Mouse (Mus musculus) embryonic fibroblast, embryonic 13.5 days (primary cell): Measurements from ENCODE around the gene Cstf3.

ENCODE experiments used
- CTCF ChIP-seq: IDR thresholded peaks from 2 replicates; pipeline ENCODE4 v1.5.1; 2011; ENCODE audit warnings: mild to moderate bottlenecking, control low read depth, low read length, moderate library complexity, borderline replicate concordance; ENCODE audit not compliant: insufficient read depth
- POLR2A ChIP-seq: IDR thresholded peaks from 2 replicates; pipeline ENCODE4 v1.6.1; 2011; ENCODE audit warnings: low read depth, mild to moderate bottlenecking, control low read depth, low read length, moderate library complexity

DNA sequence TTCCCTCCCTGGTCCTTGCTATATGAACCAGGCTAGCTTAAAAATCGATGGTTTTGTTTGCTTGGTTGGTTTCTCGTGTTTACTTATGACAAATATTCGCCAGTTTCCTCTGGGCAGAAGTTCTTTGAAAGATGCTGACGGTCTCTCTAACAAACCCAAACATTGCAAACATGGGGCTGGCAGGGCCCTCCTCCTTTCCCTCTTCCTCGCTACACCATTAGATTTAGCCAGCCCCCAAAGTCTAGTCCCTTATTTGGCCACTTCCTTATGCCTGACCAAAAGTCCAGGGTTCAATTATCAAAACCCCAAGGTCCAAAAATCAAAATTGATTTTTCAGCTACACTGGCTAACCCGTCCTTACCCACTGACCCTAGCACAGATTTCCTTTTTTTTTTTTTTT, 7.3 kb upstream of the Cstf3 start:
- no peak for TF ChIP-seq CTCF
- TF ChIP-seq POLR2A = no peak
